Mouse (Mus musculus): ENCODE measurements around the gene Htatip2. TPM values are rescaled to one million over a fixed set of nuclear protein-coding genes. Genes with fewer than 3 reads are reported as not detected.

Htatip2 gene
- polyA plus RNA-seq, 1 experiment from 2014 or later, result 5.2 TPM

GRCm38 (mm10) chr7:49822028-49822427 lies 63.1 kb downstream of the Htatip2 start:
- no peak overlapping the region for H3K4me2 ChIP-seq (ENCODE audit: low read length)
- WGBS, result 82% methylated on average over 2 of the region's 2 CpGs
- H3K36me3 ChIP-seq (ENCODE audit: control insufficient read depth, insufficient read depth, low read length), result peaks cover 7% of the 10 kb centered on the region; the same call in 1 of the 2 replicates
- H3K9me3 ChIP-seq (ENCODE audit: control insufficient read depth, low read length), result no peaks in the 10 kb centered on the region
- no peaks in the 10 kb centered on the region for H3K27me3 ChIP-seq (replicated peaks; ENCODE audit: control insufficient read depth, insufficient read depth, low read length)
- H3K27ac ChIP-seq (ENCODE audit: low read depth, low read length), result no peak overlapping the region
- ATAC-seq, result no peak
- H3K4me3 ChIP-seq (ENCODE audit: low read length), result no peak overlapping the region
- no peaks in the 10 kb centered on the region; the same call in 1 of the 2 replicates for H3K4me1 ChIP-seq (ENCODE audit: control insufficient read depth, insufficient read depth, low read depth, low read length)
- H3K9ac ChIP-seq (ENCODE audit: low read depth, low read length), result no peak overlapping the region

Other genes starting within 250 kb of the Htatip2 start
- gene Dbx1, start 122.3 kb upstream of the Htatip2 start, polyA plus RNA-seq (2015; fragmentation: Nextera tagmentation; extraction: Ambion mirVana), result 1.0 and 4.2 TPM in 2 replicates
- gene Prmt3, start 19.2 kb downstream of the Htatip2 start, polyA plus RNA-seq (2015; fragmentation: Nextera tagmentation; extraction: Ambion mirVana), result 44.9 and 50.0 TPM in 2 replicates
- gene Slc6a5, start 151.0 kb downstream of the Htatip2 start, polyA plus RNA-seq (2015; fragmentation: Nextera tagmentation; extraction: Ambion mirVana), result 13.3 and 15.7 TPM in 2 replicates
- gene Nell1, start 215.7 kb downstream of the Htatip2 start, polyA plus RNA-seq (2015; fragmentation: Nextera tagmentation; extraction: Ambion mirVana), result 36.0 and 38.2 TPM in 2 replicates

All from hindbrain, embryonic 16.5 days (tissue).